Mouse (Mus musculus): ENCODE measurements around the gene AC140267.1.

DNA sequence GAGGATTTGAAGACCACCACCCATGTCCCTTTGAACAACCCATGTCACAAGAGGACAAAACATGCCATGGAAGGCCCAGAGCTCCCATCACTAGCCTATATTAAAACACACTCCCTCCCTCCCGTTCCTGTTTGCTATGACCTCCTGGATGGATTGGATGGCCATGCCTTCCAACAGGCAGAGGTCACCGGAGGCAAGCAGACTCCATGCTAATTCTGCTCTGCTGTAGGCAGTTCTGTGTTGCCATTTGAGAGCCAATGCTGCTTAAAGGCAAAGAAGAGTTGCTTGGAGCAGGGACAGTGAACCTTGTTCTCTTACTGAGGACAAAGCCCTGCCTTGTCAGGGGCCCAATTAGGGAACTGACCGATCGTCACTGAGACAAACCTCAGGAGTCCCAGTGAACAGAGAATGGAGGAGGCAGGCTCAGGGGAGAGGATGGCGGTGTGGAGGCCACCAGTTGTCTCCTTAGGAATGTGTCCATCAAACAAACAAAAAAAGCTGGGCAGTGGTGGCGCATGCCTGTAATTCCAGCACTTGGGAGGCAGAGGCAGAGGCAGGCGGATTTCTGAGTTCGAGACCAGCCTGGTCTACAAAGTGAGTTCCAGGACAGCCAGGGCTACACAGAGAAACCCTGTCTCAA, 23.9 kb downstream of the AC140267.1 start:
- no peak for TF ChIP-seq CTCF (IDR thresholded peaks at IDR 0.05; ENCODE audit: low read depth)
- no peak for TF ChIP-seq EP300 (IDR thresholded peaks at IDR 0.05; ENCODE audit: low read depth)
